Mouse (Mus musculus): Measurements from ENCODE around the gene Olfr832. TPM values are rescaled to one million over a fixed set of nuclear protein-coding genes. Genes with fewer than 3 reads are reported as not detected.

Olfr832 gene
- not detected in 2 replicates for polyA plus RNA-seq (2021; fragmentation: Nextera tagmentation)
- long read RNA-seq, experiment 1 = 0 reads
- long read RNA-seq, experiment 2 = 0 reads

DNA sequence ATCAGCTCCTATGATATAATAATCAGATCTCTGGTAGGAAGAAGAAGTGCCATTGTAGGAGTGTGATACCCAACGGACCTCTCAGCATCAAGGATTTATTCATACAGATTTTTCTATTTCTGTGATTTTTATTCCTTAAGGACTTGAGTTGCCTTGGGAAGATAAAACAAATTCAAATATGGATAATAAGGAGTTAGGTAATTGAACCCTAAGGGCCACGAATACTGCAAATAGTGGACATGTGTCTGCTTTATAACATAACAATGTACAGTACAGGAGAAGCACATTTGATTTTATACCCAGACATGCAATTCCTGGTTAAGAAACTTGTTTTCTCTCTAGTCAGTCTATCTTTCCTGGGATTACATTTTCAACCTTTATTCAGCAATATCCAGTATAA, at the start of gene Olfr832:
TSS of gene Olfr832 (plus strand) at position 301 of the 400 bp plus-strand sequence.

DNA sequence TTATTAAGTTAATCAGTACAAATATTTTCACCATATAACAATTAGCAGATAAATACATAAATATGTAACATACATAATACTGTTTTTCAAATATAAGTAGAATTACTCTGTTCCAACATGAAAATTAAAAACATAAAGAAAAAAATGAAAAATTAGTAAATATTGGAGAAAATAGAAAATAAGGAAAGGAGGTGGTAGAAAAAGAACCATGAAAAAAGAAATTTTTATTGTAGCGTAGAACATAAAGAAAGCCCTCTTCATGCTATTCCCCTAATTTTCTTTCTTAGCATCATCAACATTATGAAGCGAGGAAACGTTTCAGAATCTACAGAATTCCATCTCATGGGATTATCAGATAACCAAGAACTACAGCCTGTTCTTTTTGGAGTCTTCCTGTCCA, 50.8 kb downstream of the Olfr832 start, which contains the start of gene Olfr834:
TSS of gene Olfr834 (plus strand) at position 301 of the 400 bp plus-strand sequence.

Other genes with a start within 250 kb of the Olfr832 start
- not detected in 2 replicates for gene Olfr24, start 173.1 kb upstream of the Olfr832 start, polyA plus RNA-seq (2021; fragmentation: Nextera tagmentation)
- gene Olfr828, start 117.6 kb upstream of the Olfr832 start, polyA plus RNA-seq (2021; fragmentation: Nextera tagmentation) = not detected in 2 replicates
- gene Olfr829, start 82.2 kb upstream of the Olfr832 start, polyA plus RNA-seq (2021; fragmentation: Nextera tagmentation) = not detected in 2 replicates
- gene Olfr830, start 62.4 kb upstream of the Olfr832 start, polyA plus RNA-seq (2021; fragmentation: Nextera tagmentation) = not detected in 2 replicates
- not detected in 2 replicates for gene Olfr834, start 50.9 kb downstream of the Olfr832 start, polyA plus RNA-seq (2021; fragmentation: Nextera tagmentation)
- gene Olfr835, start 95.6 kb downstream of the Olfr832 start, polyA plus RNA-seq (2021; fragmentation: Nextera tagmentation) = not detected in 2 replicates
- not detected in 2 replicates for gene Olfr836, start 183.3 kb downstream of the Olfr832 start, polyA plus RNA-seq (2021; fragmentation: Nextera tagmentation)
- not detected in 2 replicates for gene Olfr837, start 199.2 kb downstream of the Olfr832 start, polyA plus RNA-seq (2021; fragmentation: Nextera tagmentation)
- not detected in 2 replicates for gene Olfr839-ps1, start 240.2 kb downstream of the Olfr832 start, polyA plus RNA-seq (2021; fragmentation: Nextera tagmentation)